Mouse (Mus musculus) MEL (cell line): Measurements from ENCODE around the gene Ing3. TPM values are rescaled to one million over a fixed set of nuclear protein-coding genes. Genes with fewer than 3 reads are reported as not detected.

Experiments used
- DNase-seq: peaks from one replicate; pipeline ENCODE4 v3.0.0; 2011; ENCODE audit warnings: low read depth, low spot score
- H3K27ac ChIP-seq: 2 replicates; pipeline ENCODE4 v1.5.1; 2012; ENCODE audit warnings: low read depth, mild to moderate bottlenecking, control low read depth, low read length, moderate library complexity; ENCODE audit not compliant: control insufficient read depth
- H3K27me3 ChIP-seq, 2 experiments: fragments of 150-350 bp in 1 of 2; sonication (generic) in 1 of 2; 2 replicates each; pipeline ENCODE4 v1.6.1; 2012; ENCODE audit warnings: low read length in 2 of 2, mild to moderate bottlenecking in 2 of 2, improper control_type of control experiment in 1 of 2, moderate library complexity in 1 of 2; ENCODE audit not compliant: insufficient read depth in 2 of 2, control insufficient read depth in 1 of 2
- H3K36me3 ChIP-seq, 2 experiments: 2 replicates each; pipeline ENCODE4 v1.6.1; 2012 to 2014; ENCODE audit warnings: low read length in 2 of 2, improper control_type of control experiment in 1 of 2, inconsistent platforms in 1 of 2, mild to moderate bottlenecking in 1 of 2; ENCODE audit not compliant: insufficient read depth in 2 of 2, control insufficient read depth in 1 of 2
- H3K4me1 ChIP-seq, 2 experiments: fragments of 150-350 bp in 1 of 2; sonication (generic) in 1 of 2; 2 replicates each; pipeline ENCODE4 v1.6.1; 2012; ENCODE audit warnings: low read length in 2 of 2, improper control_type of control experiment in 1 of 2, mild to moderate bottlenecking in 1 of 2; ENCODE audit not compliant: insufficient read depth in 2 of 2, control insufficient read depth in 1 of 2
- H3K4me3 ChIP-seq, 2 experiments: fragments of 150-350 bp in 1 of 2; sonication (generic) in 1 of 2; 2 replicates each; pipeline ENCODE4 v1.5.1; 2012; ENCODE audit warnings: low read depth in 2 of 2, low read length in 2 of 2, mild to moderate bottlenecking in 2 of 2, moderate library complexity in 2 of 2, control low read depth in 1 of 2, improper control_type of control experiment in 1 of 2; ENCODE audit not compliant: control insufficient read depth in 1 of 2, insufficient read depth in 1 of 2
- H3K79me2 ChIP-seq: 2 replicates; pipeline ENCODE4 v1.6.1; 2012; ENCODE audit warnings: mild to moderate bottlenecking, low read length, moderate library complexity; ENCODE audit not compliant: control insufficient read depth, poor library complexity, insufficient read depth
- H3K9ac ChIP-seq: 2 replicates; pipeline ENCODE4 v1.6.1; 2012; ENCODE audit warnings: low read depth, mild to moderate bottlenecking, control low read depth, low read length, moderate library complexity; ENCODE audit not compliant: control insufficient read depth, poor library complexity, severe bottlenecking
- H3K9me3 ChIP-seq: fragments of 150-350 bp; sonication (generic); replicated peaks from 2 replicates; pipeline ENCODE4 v1.6.1; 2012; ENCODE audit warnings: mild to moderate bottlenecking, low read length, improper control_type of control experiment, moderate library complexity; ENCODE audit not compliant: insufficient read depth
- CHD1 ChIP-seq: IDR thresholded peaks from 2 replicates; pipeline ENCODE4 v1.6.1; 2012; ENCODE audit warnings: low read depth, mild to moderate bottlenecking, inconsistent platforms, low read length, improper control_type of control experiment
- E2F4 ChIP-seq: IDR thresholded peaks from 2 replicates; pipeline ENCODE4 v1.6.1; 2011; ENCODE audit warnings: low read depth, low read length, improper control_type of control experiment, borderline replicate concordance
- ELF1 ChIP-seq: IDR thresholded peaks from 2 replicates; pipeline ENCODE4 v1.6.1; 2014; ENCODE audit warnings: low read depth, mild to moderate bottlenecking, inconsistent platforms, low read length, improper control_type of control experiment, moderate library complexity
- EP300 ChIP-seq, 2 experiments: IDR thresholded peaks; 2 replicates each; pipeline ENCODE4 v1.6.1; 2011; ENCODE audit warnings: improper control_type of control experiment in 2 of 2, low read length in 2 of 2, low read depth in 1 of 2, mild to moderate bottlenecking in 1 of 2
- ETS1 ChIP-seq: IDR thresholded peaks from 2 replicates; pipeline ENCODE4 v1.6.1; 2012; ENCODE audit warnings: low read depth, mild to moderate bottlenecking, inconsistent platforms, low read length, improper control_type of control experiment, moderate library complexity
- GATA1 ChIP-seq: IDR thresholded peaks from 2 replicates; pipeline ENCODE4 v1.6.1; 2011; ENCODE audit warnings: low read depth, low read length, improper control_type of control experiment
- JUND ChIP-seq: IDR thresholded peaks from 2 replicates; pipeline ENCODE4 v1.6.1; 2011; ENCODE audit warnings: low read depth, mild to moderate bottlenecking, improper control_type of control experiment, low read length
- KAT2A ChIP-seq: conservative IDR thresholded peaks from 2 replicates; pipeline ENCODE4 v1.6.1; 2012; ENCODE audit warnings: low read depth, low read length, improper control_type of control experiment, inconsistent platforms
- MAZ ChIP-seq: IDR thresholded peaks from 2 replicates; pipeline ENCODE4 v1.6.1; 2012; ENCODE audit warnings: low read depth, mild to moderate bottlenecking, inconsistent platforms, low read length, improper control_type of control experiment
- MEF2A ChIP-seq: IDR thresholded peaks from 2 replicates; pipeline ENCODE4 v1.6.1; 2014; ENCODE audit warnings: low read depth, mild to moderate bottlenecking, inconsistent platforms, low read length, improper control_type of control experiment; ENCODE audit not compliant: poor library complexity, insufficient replicate concordance, severe bottlenecking; ENCODE audit errors: extremely low read depth
- MXI1 ChIP-seq: IDR thresholded peaks from 2 replicates; pipeline ENCODE4 v1.6.1; 2011; ENCODE audit warnings: mild to moderate bottlenecking, low read depth, low read length, improper control_type of control experiment
- MYB ChIP-seq: IDR thresholded peaks from 2 replicates; pipeline ENCODE4 v1.6.1; 2011; ENCODE audit warnings: mild to moderate bottlenecking, low read depth, low read length, improper control_type of control experiment
- NELFE ChIP-seq: IDR thresholded peaks from 2 replicates; pipeline ENCODE4 v1.6.1; 2011; ENCODE audit warnings: low read depth, low read length, improper control_type of control experiment
- POLR2A ChIP-seq, 2 experiments: IDR thresholded peaks; 2 replicates each; pipeline ENCODE4 v1.6.1; 2011 to 2012; ENCODE audit warnings: low read length in 2 of 2, mild to moderate bottlenecking in 2 of 2, control low read depth in 1 of 2, improper control_type of control experiment in 1 of 2, low read depth in 1 of 2, moderate library complexity in 1 of 2; ENCODE audit not compliant: control insufficient read depth in 1 of 2, insufficient read depth in 1 of 2, poor library complexity in 1 of 2
- POLR2AphosphoS2 ChIP-seq: IDR thresholded peaks from 2 replicates; pipeline ENCODE4 v1.6.1; 2011; ENCODE audit warnings: low read length, improper control_type of control experiment
- RAD21 ChIP-seq: IDR thresholded peaks from 2 replicates; pipeline ENCODE4 v1.6.1; 2011; ENCODE audit warnings: mild to moderate bottlenecking, low read depth, low read length, improper control_type of control experiment
- RCOR1 ChIP-seq: IDR thresholded peaks from 2 replicates; pipeline ENCODE4 v1.6.1; 2012; ENCODE audit warnings: low read depth, mild to moderate bottlenecking, inconsistent platforms, low read length, improper control_type of control experiment
- TAL1 ChIP-seq: IDR thresholded peaks from 2 replicates; pipeline ENCODE4 v1.6.1; 2012; ENCODE audit warnings: mild to moderate bottlenecking, inconsistent platforms, low read length, moderate library complexity, mixed read lengths
- TBP ChIP-seq: IDR thresholded peaks from 2 replicates; pipeline ENCODE4 v1.8.0; 2011; ENCODE audit warnings: low read depth, low read length, improper control_type of control experiment
- TCF12 ChIP-seq: IDR thresholded peaks from 2 replicates; pipeline ENCODE4 v1.6.1; 2014; ENCODE audit warnings: low read depth, mild to moderate bottlenecking, inconsistent platforms, low read length, improper control_type of control experiment, moderate library complexity
- USF1 ChIP-seq: IDR thresholded peaks from 2 replicates; pipeline ENCODE4 v1.6.1; 2014; ENCODE audit warnings: low read depth, mild to moderate bottlenecking, inconsistent platforms, low read length, improper control_type of control experiment, moderate library complexity
- USF2 ChIP-seq, 2 experiments: IDR thresholded peaks; 2 replicates each; pipeline ENCODE4 v1.6.1; 2011 to 2012; ENCODE audit warnings: improper control_type of control experiment in 2 of 2, low read length in 2 of 2, borderline replicate concordance in 1 of 2, inconsistent platforms in 1 of 2, low read depth in 1 of 2, mild to moderate bottlenecking in 1 of 2; ENCODE audit not compliant: insufficient read depth in 1 of 2
- ZKSCAN1 ChIP-seq: IDR thresholded peaks from 2 replicates; pipeline ENCODE4 v1.6.1; 2012; ENCODE audit warnings: low read depth, mild to moderate bottlenecking, inconsistent platforms, low read length, improper control_type of control experiment, moderate library complexity
- ZMIZ1 ChIP-seq: IDR thresholded peaks from 2 replicates; pipeline ENCODE4 v1.6.1; 2012; ENCODE audit warnings: low read depth, mild to moderate bottlenecking, inconsistent platforms, low read length, improper control_type of control experiment, moderate library complexity
- ZNF384 ChIP-seq: IDR thresholded peaks from 2 replicates; pipeline ENCODE4 v1.6.1; 2012; ENCODE audit warnings: low read depth, mild to moderate bottlenecking, inconsistent platforms, low read length, improper control_type of control experiment
- polyA plus RNA-seq, 2 experiments: library from polyadenylated mRNA; stranded (reverse) in 1 of 2; unstranded in 1 of 2; fragments of >175 nt in 1 of 2; fragments of >200 nt in 1 of 2; gene quantifications; 2 replicates each; pipeline versions ENCODE4 v1.2.1 to v1.2.4; 2012; ENCODE audit warnings: low replicate concordance in 2 of 2, low read depth in 1 of 2; ENCODE audit not compliant: insufficient read length in 2 of 2, insufficient read depth in 1 of 2, missing spikeins in 1 of 2
- total RNA-seq: library from RNA; depleted of rRNA; stranded (reverse); fragments of 300-350 nt; gene quantifications from 2 replicates; pipeline ENCODE4 v1.2.3, GENCODE M21; 2012

Ing3 gene
- total and polyA plus RNA-seq, 3 experiments, result 13.4 to 16.5 TPM; not detected in 1

- Histone ChIP-seq H3K27me3 (no peaks in the 10 kb centered on the region; a peak in 1 of 4 replicates), H3K27ac (no peak overlapping the region), H3K79me2 (no peaks in the 10 kb centered on the region), H3K9me3 (no peaks in the 10 kb centered on the region), H3K9ac (no peak overlapping the region), H3K4me3 (no peak overlapping the region), H3K4me1 (no peaks in the 10 kb centered on the region), H3K36me3 (no peaks in the 10 kb centered on the region)
- no peak for DNase-seq
- TF ChIP-seq RAD21, result no peak
- TF ChIP-seq MEF2A, result no peak
- no peak for TF ChIP-seq GATA1
Observed at GRCm38 (mm10) chr6:22020696-22021095, 71.3 kb downstream of the Ing3 start.

DNA sequence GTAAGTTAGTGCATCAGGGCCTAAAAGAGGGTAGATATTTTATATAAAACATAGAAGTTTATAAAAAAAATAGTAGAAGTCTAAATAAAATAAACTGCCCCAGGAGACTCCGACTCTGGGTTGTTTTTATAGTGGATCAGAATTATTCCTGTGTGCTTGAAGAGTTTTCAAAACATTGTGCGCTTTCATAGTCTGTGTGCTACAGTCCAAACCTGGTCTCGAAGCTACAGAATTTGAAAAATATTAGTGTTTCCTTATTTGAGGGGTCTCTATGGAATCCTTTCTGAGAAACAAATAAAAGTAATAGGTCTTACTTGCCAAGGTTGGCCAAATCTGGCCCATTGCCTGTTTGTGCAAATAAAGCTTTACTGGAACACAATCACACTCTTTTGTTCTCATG, 71.9 kb downstream of the Ing3 start:
- TF ChIP-seq JUND (no peak), ZNF384 (no peak), ZMIZ1 (no peak), ETS1 (no peak), POLR2AphosphoS2 (no peak), EP300 (IDR thresholded peaks at IDR 0.05; ENCODE audit: low read depth in 1 of 2, low read length in 2 of 2) (no peak), ZKSCAN1 (no peak), NELFE (no peak), RCOR1 (no peak), MXI1 (no peak), ELF1 (no peak)
- TF ChIP-seq, all 39 proteins: peak for 0
- Histone ChIP-seq H3K4me3 (no peak overlapping the region), H3K36me3 (no peaks in the 10 kb centered on the region), H3K79me2 (no peaks in the 10 kb centered on the region), H3K9ac (no peak overlapping the region), H3K4me1 (no peaks in the 10 kb centered on the region), H3K9me3 (no peaks in the 10 kb centered on the region), H3K27ac (no peak overlapping the region), H3K27me3 (no peaks in the 10 kb centered on the region; a peak in 1 of 4 replicates)
- no peak for DNase-seq

GRCm38 (mm10) chr6:22024168-22024567, 74.8 kb downstream of the Ing3 start:
- no peaks in the 10 kb centered on the region for H3K36me3 ChIP-seq
- no peaks in the 10 kb centered on the region for H3K79me2 ChIP-seq
- H3K27me3 ChIP-seq, result no peaks in the 10 kb centered on the region; a peak in 1 of 4 replicates
- no peak for DNase-seq
- no peak overlapping the region for H3K4me3 ChIP-seq
- no peaks in the 10 kb centered on the region for H3K9me3 ChIP-seq
- no peaks in the 10 kb centered on the region for H3K4me1 ChIP-seq
- no peak for TF ChIP-seq EP300 (IDR thresholded peaks at IDR 0.05; ENCODE audit: low read depth in 1 of 2, low read length in 2 of 2)
- TF ChIP-seq POLR2A (IDR thresholded peaks at IDR 0.05; ENCODE audit: control insufficient read depth in 1 of 2, insufficient read depth in 1 of 2, low read depth in 1 of 2, low read length in 2 of 2, poor library complexity in 1 of 2), result no peak
- no peak for TF ChIP-seq USF2 (IDR thresholded peaks at IDR 0.05; ENCODE audit: borderline replicate concordance in 1 of 2, insufficient read depth in 1 of 2, low read depth in 1 of 2, low read length in 2 of 2)
- TF ChIP-seq MAZ, result no peak
- TF ChIP-seq CHD1, result no peak
- TF ChIP-seq ZMIZ1, result no peak
- TF ChIP-seq RAD21, result no peak
- no peak for TF ChIP-seq TBP
- TF ChIP-seq MXI1, result no peak
- no peak for TF ChIP-seq E2F4
- no peak for TF ChIP-seq ETS1
- TF ChIP-seq POLR2AphosphoS2, result no peak
- no peak for TF ChIP-seq ELF1
- TF ChIP-seq MYB, result no peak
- no peak for TF ChIP-seq ZKSCAN1
- TF ChIP-seq NELFE, result no peak
- TF ChIP-seq USF1, result no peak
- TF ChIP-seq KAT2A, result no peak
- no peak for TF ChIP-seq TAL1
- no peak for TF ChIP-seq TCF12
- H3K27ac ChIP-seq, result no peak overlapping the region
- H3K9ac ChIP-seq, result no peak overlapping the region
